Mouse (Mus musculus) embryonic facial prominence, embryonic 11.5 days (tissue): ENCODE measurements around the gene Gm20503. TPM values are rescaled to one million over a fixed set of nuclear protein-coding genes. Genes with fewer than 3 reads are reported as not detected.

Experiments
- ATAC-seq: fragments of 200-750 bp; cut with Nextera tagmentation; replicated peaks from 2 replicates; pipeline ENCODE4 v1.8.0; 2017; ENCODE audit warnings: low read depth; ENCODE audit not compliant: insufficient number of reproducible peaks, low FRiP score, low TSS enrichment
- DNase-seq: peaks from one replicate; pipeline ENCODE4 v3.0.0-alpha.2; 2015; ENCODE audit warnings: low spot score
- H3K27ac ChIP-seq: fragments of 300-500 bp; sonication (generic); replicated peaks from 2 replicates; pipeline ENCODE4 v1.5.1; 2014; ENCODE audit warnings: mild to moderate bottlenecking, low read depth, low read length, control low read depth
- H3K27me3 ChIP-seq: fragments of 300-500 bp; sonication (generic); 2 replicates; pipeline ENCODE4 v1.6.1; 2014; ENCODE audit warnings: mild to moderate bottlenecking, low read length, moderate library complexity, mixed read lengths; ENCODE audit not compliant: control insufficient read depth, insufficient read depth
- H3K36me3 ChIP-seq: fragments of 300-500 bp; sonication (generic); replicated peaks from 2 replicates; pipeline ENCODE4 v1.6.1; 2014; ENCODE audit warnings: low read depth, mild to moderate bottlenecking, low read length, moderate library complexity, mixed read lengths; ENCODE audit not compliant: control insufficient read depth, insufficient read depth
- H3K4me1 ChIP-seq: fragments of 300-500 bp; sonication (generic); 2 replicates; pipeline ENCODE4 v1.6.1; 2014; ENCODE audit warnings: low read length, mixed read lengths; ENCODE audit not compliant: control insufficient read depth, insufficient read depth
- H3K4me2 ChIP-seq: fragments of 300-500 bp; sonication (generic); 2 replicates; pipeline ENCODE4 v1.6.1; 2014; ENCODE audit warnings: low read depth, mild to moderate bottlenecking, control low read depth, low read length, moderate library complexity
- H3K4me3 ChIP-seq: fragments of 300-500 bp; sonication (generic); 2 replicates; pipeline ENCODE4 v1.5.1; 2014; ENCODE audit warnings: low read depth, low read length, control low read depth
- H3K9ac ChIP-seq: fragments of 300-500 bp; sonication (generic); replicated peaks from 2 replicates; pipeline ENCODE4 v1.6.1; 2014; ENCODE audit warnings: mild to moderate bottlenecking, control low read depth, low read length
- H3K9me3 ChIP-seq: fragments of 300-500 bp; sonication (generic); replicated peaks from 2 replicates; pipeline ENCODE4 v1.6.1; 2016; ENCODE audit warnings: mild to moderate bottlenecking, low read length, inconsistent platforms, mixed read lengths; ENCODE audit not compliant: control insufficient read depth
- WGBS: fragments of 180-500 bp; shearing (Covaris S2); extraction: QIAGEN DNeasy Blood & Tissue Kit; methylation state at CpG from one replicate; pipeline ENCODE4 v1.1.7; 2014; 5-methylcytosine and 5-hydroxymethylcytosine counted together
- polyA plus RNA-seq: library from polyadenylated mRNA; unstranded; fragments of >200 nt; fragmentation: Nextera tagmentation; extraction: Ambion mirVana; gene quantifications from 2 replicates; pipeline ENCODE4 v1.2.1, GENCODE M21; 2014

Gm20503 gene
- polyA plus RNA-seq, result 4.7 and 7.4 TPM in 2 replicates

DNA sequence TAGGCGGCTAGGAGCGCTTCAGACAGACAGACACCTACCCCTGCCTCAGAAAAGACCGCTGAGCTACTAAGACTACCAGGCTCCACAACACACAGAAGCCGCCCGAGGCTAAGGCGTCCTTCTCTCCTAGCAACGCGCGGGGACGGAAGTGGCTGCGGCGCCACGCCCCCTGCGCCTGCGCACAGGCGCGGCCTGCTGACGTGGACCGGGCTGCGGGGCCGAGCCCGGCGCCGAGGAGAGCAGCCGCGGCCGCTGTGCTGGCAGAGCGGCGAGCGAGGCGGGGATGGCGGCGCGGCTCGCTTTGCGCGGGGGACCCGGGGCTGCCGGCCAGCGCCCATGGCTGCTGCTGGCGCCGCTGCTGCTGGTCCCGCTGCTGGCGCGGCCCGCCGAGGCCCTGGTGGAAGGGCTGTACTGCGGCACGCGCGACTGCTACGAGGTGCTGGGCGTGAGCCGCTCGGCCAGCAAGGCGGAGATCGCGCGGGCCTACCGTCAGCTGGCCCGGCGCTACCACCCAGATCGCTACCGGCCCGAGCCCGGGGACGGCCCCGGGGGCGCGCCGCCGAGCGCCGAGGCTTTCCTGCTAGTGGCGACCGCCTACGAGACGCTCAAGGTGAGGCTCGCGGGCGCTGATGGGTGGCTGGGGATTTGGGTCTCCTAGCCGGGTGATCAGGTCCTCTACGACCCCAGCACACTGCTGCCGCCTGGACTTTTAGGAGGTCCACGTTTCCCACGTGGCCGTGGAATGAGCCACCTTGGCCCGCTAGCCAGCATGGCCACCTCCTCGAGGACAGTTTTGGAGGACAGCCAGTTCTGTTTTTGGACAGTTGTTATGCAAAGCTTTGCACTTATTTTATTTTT is at the start of gene Gm20503:
Gene Gm20503 (plus strand): TSS at position 263 of the 858 bp plus-strand sequence.
- peak; percentile 96 for DNase-seq
- under 1% methylated on average over 84 of the region's 89 CpGs for WGBS
- Histone ChIP-seq H3K4me1 (peaks cover 4% of the 10 kb centered on the region; the same call in 1 of the 2 replicates), H3K4me2 (peak within 1 kb of the TSS; percentile 81), H3K27me3 (no peaks in the 10 kb centered on the region), H3K4me3 (peak within 1 kb of the TSS; percentile 95), H3K9me3 (no peaks in the 10 kb centered on the region), H3K36me3 (no peaks in the 10 kb centered on the region), H3K27ac (peak within 1 kb of the TSS; percentile 78; the same call in 1 of the 2 replicates), H3K9ac (peak within 1 kb of the TSS; percentile 93)
- peak; percentile 96 for ATAC-seq

DNA sequence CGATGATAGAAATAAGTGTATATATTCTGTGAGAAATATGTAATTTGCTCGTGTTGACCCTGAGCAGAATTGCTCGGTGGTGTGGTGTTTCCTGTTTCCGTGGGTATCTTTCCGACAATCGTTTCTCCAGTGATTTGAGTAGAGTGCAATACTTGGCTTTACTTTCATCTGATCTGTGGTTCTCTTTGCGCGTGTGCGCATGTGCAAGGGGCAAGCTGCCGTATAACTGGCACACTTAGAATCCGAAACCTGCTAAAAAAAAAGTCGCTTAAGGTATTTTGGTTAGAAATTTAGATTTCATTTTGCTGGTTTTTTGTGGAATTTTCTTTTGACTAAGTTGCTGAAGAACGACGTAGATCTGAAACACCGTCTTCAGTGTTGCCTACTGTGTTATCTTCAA is 41.3 kb upstream of the Gm20503 start:
- Histone ChIP-seq H3K27me3 (no peaks in the 10 kb centered on the region), H3K9ac (no peak overlapping the region), H3K36me3 (no peaks in the 10 kb centered on the region), H3K9me3 (no peaks in the 10 kb centered on the region), H3K4me2 (no peak overlapping the region), H3K4me3 (no peak overlapping the region), H3K4me1 (no peaks in the 10 kb centered on the region), H3K27ac (no peak overlapping the region)
- ATAC-seq (no peak), DNase-seq (no peak)
- WGBS, result 93% methylated on average over 15 of the region's 15 CpGs

DNA sequence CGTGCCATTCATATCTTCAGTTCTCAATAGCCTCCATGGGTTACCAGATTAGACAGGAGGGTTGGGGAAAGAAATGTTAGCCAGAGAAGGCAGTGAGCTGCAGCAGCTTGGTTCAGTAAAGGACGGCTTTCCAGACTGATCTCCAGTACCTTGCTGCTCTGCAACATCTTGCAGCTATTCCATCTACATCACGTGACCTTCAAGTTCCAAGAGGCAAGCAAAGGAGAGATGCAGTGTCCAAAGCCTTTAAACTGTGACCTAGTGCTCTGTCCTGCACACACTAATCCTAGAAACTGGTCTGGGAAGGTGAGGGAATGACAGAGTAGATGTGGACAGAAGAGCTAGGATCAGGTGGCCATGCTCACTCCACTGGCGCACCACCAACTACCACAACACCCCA is 39.7 kb upstream of the Gm20503 start:
- WGBS, result 92% methylated on average over 4 of the region's 4 CpGs
- no peak for ATAC-seq
- DNase-seq, result no peak

DNA sequence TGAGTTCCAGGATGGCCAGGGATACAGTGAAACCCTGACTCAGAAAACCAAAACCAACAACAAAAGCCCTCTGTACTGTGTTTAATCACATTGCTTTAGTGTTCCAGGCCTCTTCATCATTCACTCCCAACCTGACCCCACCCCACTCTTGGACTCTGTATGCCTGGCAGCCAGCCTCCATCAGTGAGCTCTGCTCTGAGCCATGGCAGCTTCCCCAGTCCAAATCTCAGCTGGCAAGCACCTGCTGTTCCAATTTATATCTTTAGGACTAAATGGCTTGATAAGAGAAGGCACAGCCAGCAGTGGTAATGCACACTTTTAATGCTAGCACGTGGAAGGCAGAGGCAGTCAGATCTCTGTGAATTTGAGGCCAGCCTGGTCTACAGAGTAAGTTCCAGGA is 37.9 kb upstream of the Gm20503 start:
- Histone ChIP-seq H3K4me2 (no peak overlapping the region), H3K9ac (no peak overlapping the region), H3K27ac (no peak overlapping the region), H3K9me3 (no peaks in the 10 kb centered on the region), H3K36me3 (no peaks in the 10 kb centered on the region), H3K4me3 (no peak overlapping the region), H3K4me1 (no peaks in the 10 kb centered on the region), H3K27me3 (no peaks in the 10 kb centered on the region)
- WGBS, result 98% methylated on average over 1 of the region's 1 CpGs
- DNase-seq, result no peak
- no peak for ATAC-seq

More for the DNA sequence above, 39.7 kb upstream of the Gm20503 start:
- Histone ChIP-seq H3K9ac (no peak overlapping the region), H3K27me3 (no peaks in the 10 kb centered on the region), H3K4me1 (no peaks in the 10 kb centered on the region), H3K4me2 (no peak overlapping the region), H3K9me3 (no peaks in the 10 kb centered on the region), H3K4me3 (no peak overlapping the region), H3K36me3 (no peaks in the 10 kb centered on the region), H3K27ac (no peak overlapping the region)

DNA sequence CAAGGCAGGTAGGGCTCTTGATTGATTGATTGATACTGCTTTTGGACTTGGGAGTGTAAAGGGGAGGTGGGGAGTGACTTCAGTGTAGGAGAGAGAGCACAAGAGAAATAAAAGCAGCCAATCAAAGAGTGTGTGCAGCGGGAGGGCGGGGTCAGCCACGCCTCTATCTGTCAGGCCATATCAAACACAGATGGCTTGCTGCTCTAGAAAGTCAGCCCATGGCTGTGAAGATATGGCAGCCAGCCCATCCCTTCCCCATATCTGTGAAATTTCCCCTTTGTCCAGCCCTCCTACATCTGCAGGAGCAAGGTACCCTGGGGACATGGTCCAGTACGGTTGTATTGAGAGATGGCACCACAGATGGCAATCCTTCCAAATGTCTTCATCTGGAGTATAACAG is 32.3 kb upstream of the Gm20503 start:
- Histone ChIP-seq H3K27me3 (no peaks in the 10 kb centered on the region), H3K4me3 (no peak overlapping the region), H3K4me1 (no peaks in the 10 kb centered on the region), H3K36me3 (no peaks in the 10 kb centered on the region), H3K4me2 (no peak overlapping the region), H3K27ac (no peak overlapping the region), H3K9ac (no peak overlapping the region), H3K9me3 (no peaks in the 10 kb centered on the region)
- DNase-seq (no peak), ATAC-seq (no peak)
- WGBS, result 84% methylated on average over 4 of the region's 4 CpGs

DNA sequence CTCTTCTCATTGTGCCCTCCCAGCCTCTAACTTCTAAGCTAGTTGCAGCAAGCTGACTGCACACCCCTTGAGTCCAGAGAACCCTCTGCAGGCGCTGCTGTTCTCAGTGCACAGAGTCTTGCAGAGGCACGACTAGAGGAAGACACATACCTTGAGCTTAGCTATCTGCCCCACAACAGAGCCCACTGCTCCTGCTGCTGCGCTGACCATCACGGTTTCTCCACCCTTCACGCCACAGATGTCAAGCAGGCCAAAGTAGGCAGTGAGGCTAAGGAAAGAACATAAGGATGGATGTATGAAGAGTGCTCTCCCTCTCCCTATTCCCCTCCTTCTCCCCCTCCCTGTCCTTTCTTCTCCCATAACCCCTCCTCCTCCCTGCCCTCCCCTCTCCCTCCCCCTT is 27.3 kb upstream of the Gm20503 start:
- ATAC-seq (no peak), DNase-seq (no peak)
- H3K9me3 ChIP-seq, result no peaks in the 10 kb centered on the region
- no peaks in the 10 kb centered on the region for H3K4me1 ChIP-seq
- no peak overlapping the region for H3K27ac ChIP-seq
- WGBS, result 83% methylated on average over 5 of the region's 5 CpGs
- no peaks in the 10 kb centered on the region for H3K36me3 ChIP-seq
- H3K4me2 ChIP-seq, result no peak overlapping the region
- no peak overlapping the region for H3K4me3 ChIP-seq
- H3K27me3 ChIP-seq, result no peaks in the 10 kb centered on the region
- no peak overlapping the region for H3K9ac ChIP-seq

DNA sequence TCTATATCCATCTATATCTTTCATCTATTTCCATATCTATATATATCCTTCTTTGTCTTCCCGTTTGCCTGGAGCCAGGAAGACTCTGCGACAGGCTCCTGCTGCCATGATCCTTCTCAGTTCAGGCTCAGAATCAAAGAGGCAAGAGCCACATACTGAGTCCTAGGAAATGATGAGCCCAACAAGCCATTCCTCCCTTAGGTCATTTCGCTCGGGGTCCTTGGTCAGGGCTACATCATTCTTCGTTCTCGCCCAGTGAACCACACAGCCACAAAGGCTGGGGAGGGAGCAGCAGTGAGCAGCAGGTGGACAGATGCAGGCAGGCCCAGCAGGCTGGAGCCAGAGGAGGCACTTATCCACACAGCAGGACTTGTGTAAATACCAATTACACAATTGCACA is 21.6 kb upstream of the Gm20503 start:
- ATAC-seq (no peak), DNase-seq (no peak)
- no peaks in the 10 kb centered on the region for H3K36me3 ChIP-seq
- no peak overlapping the region for H3K27ac ChIP-seq
- H3K4me2 ChIP-seq, result no peak overlapping the region
- no peak overlapping the region for H3K4me3 ChIP-seq
- no peaks in the 10 kb centered on the region for H3K9me3 ChIP-seq
- H3K27me3 ChIP-seq, result no peaks in the 10 kb centered on the region
- no peak overlapping the region for H3K9ac ChIP-seq
- no peaks in the 10 kb centered on the region for H3K4me1 ChIP-seq
- WGBS, result 76% methylated on average over 6 of the region's 6 CpGs

DNA sequence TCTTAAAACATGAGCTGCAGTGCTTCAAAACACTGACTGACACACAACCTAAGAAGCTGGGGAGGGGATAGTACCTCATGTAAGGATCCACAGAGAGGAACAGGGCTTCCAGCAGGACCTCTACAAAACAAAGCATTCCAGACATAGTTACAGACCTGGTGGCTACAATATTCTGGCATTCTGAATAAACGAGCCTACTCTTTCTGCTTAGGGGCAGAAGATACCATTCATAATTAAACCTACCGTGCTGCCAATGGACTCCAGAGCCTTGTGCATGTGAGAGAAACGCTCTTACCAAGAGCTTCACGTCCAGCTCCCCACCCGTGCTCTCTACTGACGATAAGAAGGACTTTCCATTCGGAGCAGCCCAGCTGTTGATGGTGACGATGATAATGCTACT is 20.2 kb upstream of the Gm20503 start:
- WGBS, result 88% methylated on average over 8 of the region's 8 CpGs
- no peak for ATAC-seq

More for the DNA sequence above, 20.2 kb upstream of the Gm20503 start:
- DNase-seq, result no peak
- Histone ChIP-seq H3K36me3 (no peaks in the 10 kb centered on the region), H3K27ac (no peak overlapping the region), H3K27me3 (no peaks in the 10 kb centered on the region), H3K9me3 (no peaks in the 10 kb centered on the region), H3K4me3 (no peak overlapping the region), H3K4me2 (no peak overlapping the region), H3K9ac (no peak overlapping the region), H3K4me1 (no peaks in the 10 kb centered on the region)
